Mouse (Mus musculus): Measurements from ENCODE around the gene Pdlim5. TPM values are rescaled to one million over a fixed set of nuclear protein-coding genes. Genes with fewer than 3 reads are reported as not detected.

Pdlim5 gene
- polyA plus RNA-seq, 1 experiment from 2014 or later = 32.5 TPM

DNA sequence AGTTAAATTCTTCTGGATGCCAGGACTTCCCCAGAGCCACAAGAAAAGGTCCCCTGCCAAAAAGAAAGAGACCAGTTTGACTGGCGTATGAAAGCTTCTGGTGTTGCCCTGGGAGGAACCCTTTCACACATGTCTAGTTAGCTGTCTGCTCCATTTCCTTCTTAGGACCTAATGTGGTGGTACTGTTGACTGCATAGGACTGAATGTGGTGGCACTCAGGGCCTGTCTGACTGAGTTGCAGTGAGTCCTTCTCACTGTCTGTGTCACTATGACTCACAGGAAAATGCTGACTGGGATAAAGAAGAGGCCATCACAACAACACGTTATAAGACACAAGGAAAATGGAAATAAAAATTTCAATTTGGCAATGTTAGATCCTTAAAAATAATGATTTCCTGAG lies 146.0 kb downstream of the Pdlim5 start:
- H3K27me3 ChIP-seq (ENCODE audit: insufficient read depth, low read length) = no peaks in the 10 kb centered on the region
- no peak for TF ChIP-seq CTCF (IDR thresholded peaks at IDR 0.05; ENCODE audit: low read depth)
- no peak for DNase-seq (ENCODE audit: low spot score)
- 90% methylated on average over 2 of the region's 2 CpGs for WGBS
- H3K9me3 ChIP-seq (replicated peaks; ENCODE audit: low read length) = no peaks in the 10 kb centered on the region
- no peak overlapping the region for H3K27ac ChIP-seq
- H3K4me1 ChIP-seq (replicated peaks; ENCODE audit: insufficient read depth, low read length) = 0 out of 2 replicates have a peak, but pooled peaks cover 6% of the 10 kb centered on the region
- H3K4me2 ChIP-seq (ENCODE audit: low read length) = no peak overlapping the region
- H3K9ac ChIP-seq (ENCODE audit: low read depth, low read length) = no peak overlapping the region
- ATAC-seq (replicated peaks; ENCODE audit: low FRiP score, low read depth) = no peak
- no peak overlapping the region for H3K4me3 ChIP-seq (replicated peaks; ENCODE audit: low read depth, low read length)
- 0 out of 2 replicates have a peak, but pooled peaks cover 7% of the 10 kb centered on the region for H3K36me3 ChIP-seq (ENCODE audit: insufficient read depth, low read length)

DNA sequence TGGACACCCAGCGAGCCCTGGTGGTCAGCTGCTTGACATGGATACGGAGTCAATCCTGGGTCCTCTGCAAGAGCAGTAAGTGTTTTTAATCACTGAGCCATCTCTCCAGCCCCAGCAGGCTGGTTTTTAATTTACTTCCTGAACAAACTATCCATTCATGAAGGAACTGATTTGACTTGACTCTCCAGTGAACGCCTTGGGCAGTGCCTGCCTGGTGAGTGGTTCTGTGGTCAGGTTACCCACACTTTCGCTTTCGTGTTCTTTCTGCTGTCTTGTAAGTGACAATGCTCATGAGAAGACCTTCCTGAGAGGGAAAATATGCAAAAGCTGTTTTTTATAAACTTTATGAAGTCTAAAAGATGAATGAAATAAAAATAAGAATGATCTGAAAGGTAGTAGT lies 152.2 kb downstream of the Pdlim5 start:
- no peak for ATAC-seq (replicated peaks; ENCODE audit: low FRiP score, low read depth)
- Histone ChIP-seq H3K4me3 (replicated peaks; ENCODE audit: low read depth, low read length) (no peak overlapping the region), H3K36me3 (ENCODE audit: insufficient read depth, low read length) (0 out of 2 replicates have a peak, but pooled peaks cover 11% of the 10 kb centered on the region), H3K4me2 (ENCODE audit: low read length) (no peak overlapping the region), H3K4me1 (replicated peaks; ENCODE audit: insufficient read depth, low read length) (peaks cover 3% of the 10 kb centered on the region; the same call in 1 of the 2 replicates), H3K27me3 (ENCODE audit: insufficient read depth, low read length) (no peaks in the 10 kb centered on the region), H3K9ac (ENCODE audit: low read depth, low read length) (no peak overlapping the region), H3K27ac (no peak overlapping the region), H3K9me3 (replicated peaks; ENCODE audit: low read length) (no peaks in the 10 kb centered on the region)
- no peak for TF ChIP-seq CTCF (IDR thresholded peaks at IDR 0.05; ENCODE audit: low read depth)
- DNase-seq (ENCODE audit: low spot score) = peak; percentile 19
- WGBS = 64% methylated on average over 5 of the region's 5 CpGs

DNA sequence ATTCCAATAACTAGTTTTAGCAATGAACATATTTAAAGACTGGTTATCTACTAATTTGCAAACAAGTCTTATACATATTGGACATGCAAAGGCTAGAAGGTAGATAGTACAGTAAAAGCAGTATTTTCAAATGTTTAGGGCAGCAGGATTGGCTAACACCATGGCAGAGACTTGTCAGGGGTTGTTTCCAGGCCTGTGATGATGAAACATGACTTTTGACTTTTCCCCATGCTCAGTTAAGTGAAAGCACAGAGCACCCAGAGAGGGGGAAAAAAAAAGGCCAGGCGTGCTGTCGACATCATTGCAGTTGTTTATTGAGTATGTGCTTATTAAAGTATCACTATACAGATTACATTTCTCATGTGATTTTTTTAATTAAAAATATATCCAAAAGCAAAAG lies 156.2 kb downstream of the Pdlim5 start:
- no peak overlapping the region for H3K4me3 ChIP-seq (replicated peaks; ENCODE audit: low read depth, low read length)
- WGBS = 86% methylated on average over 2 of the region's 2 CpGs
- no peak for DNase-seq (ENCODE audit: low spot score)

DNA sequence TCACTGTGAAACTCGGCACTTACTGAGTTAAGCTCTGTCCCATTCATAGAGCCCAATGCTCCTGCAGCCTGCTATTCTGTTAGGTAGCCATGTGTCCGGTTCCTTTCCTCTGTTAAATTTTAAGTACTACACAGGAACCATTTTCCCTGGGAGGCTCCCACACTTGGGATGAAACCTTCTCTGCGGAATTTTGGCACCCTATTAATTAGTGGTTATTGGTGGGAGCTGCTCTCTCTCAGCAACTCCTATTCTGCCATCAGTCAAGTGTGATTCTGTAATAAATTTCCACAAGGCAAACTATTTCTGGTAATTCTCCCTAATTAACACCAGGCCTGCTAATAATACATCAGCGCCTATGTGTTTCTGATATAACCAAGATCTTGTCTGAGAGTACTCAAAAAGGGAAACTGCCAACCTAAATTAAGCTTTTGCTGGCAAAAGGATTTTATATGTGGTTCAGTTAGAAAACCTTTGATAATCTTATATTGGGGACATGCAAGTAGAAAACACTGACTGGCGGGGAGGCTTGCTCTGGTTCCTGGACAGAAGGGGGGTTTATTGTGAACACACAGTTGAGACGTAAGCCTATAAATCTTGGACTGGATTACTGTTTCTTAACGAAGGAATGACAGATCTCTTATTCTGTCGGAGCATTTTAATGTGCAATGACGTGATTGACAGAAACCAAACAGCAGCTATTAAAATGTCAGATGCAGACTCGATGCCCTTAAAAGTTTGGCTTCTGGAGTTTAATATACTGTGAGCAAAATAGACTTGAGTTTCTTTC lies 157.0 kb downstream of the Pdlim5 start:
- Histone ChIP-seq H3K36me3 (ENCODE audit: insufficient read depth, low read length) (0 out of 2 replicates have a peak, but pooled peaks cover 3% of the 10 kb centered on the region), H3K27me3 (ENCODE audit: insufficient read depth, low read length) (no peaks in the 10 kb centered on the region), H3K9me3 (replicated peaks; ENCODE audit: low read length) (no peaks in the 10 kb centered on the region), H3K4me1 (replicated peaks; ENCODE audit: insufficient read depth, low read length) (peaks cover 5% of the 10 kb centered on the region; the same call in 1 of the 2 replicates), H3K4me2 (ENCODE audit: low read length) (no peak overlapping the region), H3K9ac (ENCODE audit: low read depth, low read length) (no peak overlapping the region), H3K27ac (no peak overlapping the region), H3K4me3 (replicated peaks; ENCODE audit: low read depth, low read length) (no peak overlapping the region)
- no peak for TF ChIP-seq CTCF (IDR thresholded peaks at IDR 0.05; ENCODE audit: low read depth)
- peak; percentile 32 for DNase-seq (ENCODE audit: low spot score)
- ATAC-seq (replicated peaks; ENCODE audit: low FRiP score, low read depth) = no peak
- 34% methylated on average over 10 of the region's 10 CpGs for WGBS

More for the DNA sequence above, 156.2 kb downstream of the Pdlim5 start:
- Histone ChIP-seq H3K4me2 (ENCODE audit: low read length) (no peak overlapping the region), H3K9me3 (replicated peaks; ENCODE audit: low read length) (no peaks in the 10 kb centered on the region), H3K27me3 (ENCODE audit: insufficient read depth, low read length) (no peaks in the 10 kb centered on the region), H3K36me3 (ENCODE audit: insufficient read depth, low read length) (0 out of 2 replicates have a peak, but pooled peaks cover 3% of the 10 kb centered on the region), H3K27ac (no peak overlapping the region), H3K4me1 (replicated peaks; ENCODE audit: insufficient read depth, low read length) (peaks cover 5% of the 10 kb centered on the region; the same call in 1 of the 2 replicates), H3K9ac (ENCODE audit: low read depth, low read length) (no peak overlapping the region)
- no peak for ATAC-seq (replicated peaks; ENCODE audit: low FRiP score, low read depth)
- TF ChIP-seq CTCF (IDR thresholded peaks at IDR 0.05; ENCODE audit: low read depth) = no peak

DNA sequence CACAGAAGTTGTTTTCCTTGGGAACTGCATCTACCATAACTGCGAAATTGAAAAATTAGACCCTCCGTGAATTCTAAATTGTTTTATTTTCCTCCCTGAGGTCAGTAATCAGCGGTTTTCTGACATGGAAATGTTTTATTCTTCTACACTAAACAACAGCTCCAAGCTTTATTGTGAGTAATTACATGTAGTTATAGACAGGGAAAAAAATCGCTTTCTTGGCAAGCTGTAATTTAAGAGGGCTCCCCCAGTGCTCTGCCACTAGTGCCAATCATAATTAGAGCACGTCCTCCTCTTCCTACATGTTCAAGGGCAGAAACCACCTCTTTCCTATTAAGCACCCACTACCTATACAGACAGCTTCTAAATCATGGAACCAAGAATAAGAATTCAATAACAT lies 157.9 kb downstream of the Pdlim5 start:
- DNase-seq (ENCODE audit: low spot score) (no peak), ATAC-seq (replicated peaks; ENCODE audit: low FRiP score, low read depth) (no peak)
- no peak for TF ChIP-seq CTCF (IDR thresholded peaks at IDR 0.05; ENCODE audit: low read depth)
- Histone ChIP-seq H3K27ac (no peak overlapping the region), H3K27me3 (ENCODE audit: insufficient read depth, low read length) (no peaks in the 10 kb centered on the region), H3K4me1 (replicated peaks; ENCODE audit: insufficient read depth, low read length) (peaks cover 5% of the 10 kb centered on the region; the same call in 1 of the 2 replicates), H3K4me3 (replicated peaks; ENCODE audit: low read depth, low read length) (no peak overlapping the region), H3K9me3 (replicated peaks; ENCODE audit: low read length) (no peaks in the 10 kb centered on the region), H3K4me2 (ENCODE audit: low read length) (no peak overlapping the region), H3K9ac (ENCODE audit: low read depth, low read length) (no peak overlapping the region), H3K36me3 (ENCODE audit: insufficient read depth, low read length) (no peaks in the 10 kb centered on the region)
- 49% methylated on average over 5 of the region's 5 CpGs for WGBS

DNA sequence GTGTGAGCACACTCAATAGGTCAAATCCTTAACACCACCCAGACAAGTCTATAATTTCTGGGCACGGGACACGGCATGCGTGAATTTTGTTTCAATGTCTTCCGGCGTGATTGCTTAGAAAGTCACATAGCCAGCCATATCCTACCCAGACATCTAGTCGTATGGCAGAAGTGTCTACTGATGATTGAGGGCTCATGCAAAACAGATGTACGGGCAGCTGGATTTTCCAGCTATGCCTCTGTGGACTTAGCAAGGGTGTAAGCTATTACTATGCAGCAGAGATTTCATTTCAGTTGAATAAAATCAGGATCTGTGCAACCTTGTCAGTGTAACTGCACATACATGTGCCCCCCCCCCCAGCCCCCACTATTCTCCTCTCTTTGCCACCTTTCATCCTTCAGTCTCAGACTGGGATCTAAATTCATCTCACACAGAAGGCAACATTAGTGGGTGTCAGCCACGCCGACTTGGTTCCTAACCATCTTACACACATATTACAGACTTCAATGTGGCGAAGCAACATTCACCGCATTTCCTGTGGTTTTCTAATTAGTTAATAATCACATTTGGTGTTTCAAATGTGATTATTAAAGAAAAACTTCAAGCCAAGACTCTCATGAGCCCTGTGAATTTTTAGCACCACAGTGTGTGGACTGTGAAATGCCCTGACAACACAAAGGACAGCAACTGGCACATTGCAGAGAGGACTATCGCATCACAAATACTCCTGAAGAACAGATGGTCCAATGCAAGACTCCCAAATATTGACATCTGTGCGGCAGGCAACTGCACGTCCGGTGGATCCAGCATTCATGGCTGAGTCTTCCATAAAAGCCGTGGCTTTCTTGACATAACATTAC lies 161.7 kb downstream of the Pdlim5 start:
- ATAC-seq (replicated peaks; ENCODE audit: low FRiP score, low read depth) (no peak), DNase-seq (ENCODE audit: low spot score) (no peak)
- Histone ChIP-seq H3K36me3 (ENCODE audit: insufficient read depth, low read length) (no peaks in the 10 kb centered on the region), H3K9ac (ENCODE audit: low read depth, low read length) (no peak overlapping the region), H3K27ac (no peak overlapping the region), H3K9me3 (replicated peaks; ENCODE audit: low read length) (no peaks in the 10 kb centered on the region), H3K27me3 (ENCODE audit: insufficient read depth, low read length) (no peaks in the 10 kb centered on the region), H3K4me2 (ENCODE audit: low read length) (no peak overlapping the region), H3K4me1 (replicated peaks; ENCODE audit: insufficient read depth, low read length) (peaks cover 5% of the 10 kb centered on the region; the same call in 1 of the 2 replicates), H3K4me3 (replicated peaks; ENCODE audit: low read depth, low read length) (no peak overlapping the region)
- WGBS = 89% methylated on average over 16 of the region's 16 CpGs
- TF ChIP-seq CTCF (IDR thresholded peaks at IDR 0.05; ENCODE audit: low read depth) = no peak
